In the genomic region with DNA sequence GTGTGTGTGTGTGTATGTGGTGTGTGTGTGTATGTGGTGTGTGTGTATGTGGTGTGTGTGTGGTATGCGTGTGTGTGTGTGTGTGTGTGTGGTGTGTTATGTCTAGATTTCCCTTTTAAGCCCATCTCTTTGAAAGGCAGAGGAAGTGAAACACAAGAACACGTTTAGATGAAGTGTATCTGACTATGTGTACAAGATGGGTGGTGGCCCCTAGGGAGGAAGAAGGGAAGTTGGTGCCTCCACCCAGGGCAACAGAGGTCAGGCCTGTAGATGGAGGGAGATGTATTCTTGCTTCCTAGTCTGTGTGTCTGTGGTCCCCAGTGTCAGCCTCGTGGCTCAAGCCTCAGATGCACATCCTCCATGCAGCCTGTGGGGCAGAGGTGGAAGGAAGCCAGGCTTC, we compare ENCODE assay signal across 9 mouse cellular contexts.
A peak's percentile ranks its signal among the peaks of the same experiment; 100 is the strongest.
DNase-seq lines count a peak whose midpoint lies in the region; ATAC-seq and TF ChIP-seq lines count a peak whose summit lies in the region.
"Had no signal": no experiment of that assay in that cellular context is flagged by ENCODE, and none has a peak within 500 bp of the region (broad histone marks: within the 10 kb centered on the region; RNA-seq: fewer than 3 reads in every experiment).

No protein-coding gene starts in this region.

- no peak for TF ChIP-seq CTCF in midbrain, postnatal 0 days (IDR thresholded peaks at IDR 0.05)

- 81% methylated on average over 3 of the region's 3 CpGs for WGBS in midbrain, postnatal 0 days

- no peak overlapping the region for H3K4me2 ChIP-seq in midbrain, postnatal 0 days (ENCODE audit: low read depth, low read length, poor library complexity, severe bottlenecking)

- peak; percentile 74 for ATAC-seq in activated CD4-positive, CD25-positive, alpha-beta regulatory T cell, adult 4 months
- no peak for ATAC-seq in midbrain, postnatal 0 days (ENCODE audit: low FRiP score)

- intact Hi-C loops in left cerebral cortex, postnatal 4 days (cut with DNase I) = no loop called here

- no peaks in the 10 kb centered on the region for H3K27me3 ChIP-seq in midbrain, postnatal 0 days (ENCODE audit: insufficient read depth, low read length)

- no peaks in the 10 kb centered on the region for H3K9me3 ChIP-seq in midbrain, postnatal 0 days (ENCODE audit: low read length)

- no peak overlapping the region for H3K27ac ChIP-seq in midbrain, postnatal 0 days (ENCODE audit: low read depth, low read length)

- H3K9ac ChIP-seq in midbrain, postnatal 0 days (replicated peaks; ENCODE audit: low read length, poor library complexity, severe bottlenecking) = no peak overlapping the region

- H3K36me3 ChIP-seq in midbrain, postnatal 0 days (ENCODE audit: insufficient read depth, low read length) = no peaks in the 10 kb centered on the region

- H3K4me1 ChIP-seq in midbrain, postnatal 0 days (ENCODE audit: insufficient read depth, low read length) = no peaks in the 10 kb centered on the region

- peak; percentile 94 for DNase-seq in A20 (ENCODE audit: low read depth, low spot score)
- peak; percentile 52 for DNase-seq in kidney, adult 9 months
- peak; percentile 71 to 73 for DNase-seq in monocyte, adult 2 months (ENCODE audit: low read depth in 1 of 2, low spot score in 2 of 2)
- no peak for DNase-seq in midbrain, postnatal 0 days (ENCODE audit: low spot score)
- no peak for DNase-seq in left cerebral cortex, postnatal 4 days
- no peak for DNase-seq in c-Kit-positive CD71-positive TER-119-positive erythroid progenitor cells, embryonic 14.5 days (ENCODE audit: low spot score)
- no peak for DNase-seq in urinary bladder, postnatal 25 days (ENCODE audit: low spot score)

- no peak overlapping the region for H3K4me3 ChIP-seq in midbrain, postnatal 0 days (ENCODE audit: low read depth, low read length)
- H3K4me3 ChIP-seq: erythroblast, embryonic 14.5 days had no signal

Comparison
In these comparisons a context has a peak if more than half of its experiments do, and no peak if none do; other contexts are left out.
1. DNase-seq: peak in A20 (single experiment), kidney, adult 9 months (single experiment) and monocyte, adult 2 months (2 of 2); none in midbrain, postnatal 0 days (single experiment), left cerebral cortex, postnatal 4 days (single experiment), c-Kit-positive CD71-positive TER-119-positive erythroid progenitor cells, embryonic 14.5 days (single experiment) and urinary bladder, postnatal 25 days (single experiment).